Mouse (Mus musculus) myocyte (in vitro differentiated cells): Measurements from ENCODE around the gene Tppp2.

Source experiments
- CEBPB ChIP-seq: IDR thresholded peaks from 2 replicates; pipeline ENCODE4 v1.6.1; 2011; ENCODE audit warnings: mild to moderate bottlenecking, moderate library complexity; ENCODE audit not compliant: poor library complexity, insufficient read depth, severe bottlenecking
- E2F4 ChIP-seq: IDR thresholded peaks from one replicate; pipeline ENCODE4 v1.6.1; 2011; ENCODE audit warnings: mild to moderate bottlenecking, control low read depth, moderate library complexity; ENCODE audit not compliant: insufficient read depth
- MAX ChIP-seq: IDR thresholded peaks from one replicate; pipeline ENCODE4 v1.6.1; 2011; ENCODE audit warnings: low read depth, mild to moderate bottlenecking, control low read depth
- MYOD1 ChIP-seq, 3 experiments: IDR thresholded peaks; one replicate each; pipeline ENCODE4 v1.6.1; 2011; ENCODE audit warnings: control low read depth in 2 of 3, low read depth in 2 of 3, mild to moderate bottlenecking in 2 of 3, moderate library complexity in 1 of 3; ENCODE audit not compliant: insufficient read length in 2 of 3, control insufficient read depth in 1 of 3
- MYOG ChIP-seq, 3 experiments: IDR thresholded peaks; one replicate each; pipeline ENCODE4 v1.6.1; 2011; ENCODE audit warnings: control low read depth in 2 of 3, low read depth in 2 of 3, mild to moderate bottlenecking in 2 of 3; ENCODE audit not compliant: insufficient read length in 2 of 3, control insufficient read depth in 1 of 3, insufficient read depth in 1 of 3
- POLR2A ChIP-seq: IDR thresholded peaks from one replicate; pipeline ENCODE4 v1.6.1; 2011; ENCODE audit warnings: low read depth, mild to moderate bottlenecking, control low read depth, moderate library complexity; ENCODE audit not compliant: insufficient read length
- POLR2AphosphoS2 ChIP-seq: IDR thresholded peaks from one replicate; pipeline ENCODE4 v1.6.1; 2011; ENCODE audit warnings: low read depth, control low read depth; ENCODE audit not compliant: insufficient read length
- REST ChIP-seq: IDR thresholded peaks from one replicate; pipeline ENCODE4 v1.6.1; 2011; ENCODE audit warnings: mild to moderate bottlenecking, control low read depth, moderate library complexity; ENCODE audit not compliant: insufficient read depth, insufficient read length
- SRF ChIP-seq: IDR thresholded peaks from one replicate; pipeline ENCODE4 v1.6.1; 2011; ENCODE audit warnings: low read depth; ENCODE audit not compliant: control insufficient read depth, insufficient read length
- TCF12 ChIP-seq: IDR thresholded peaks from one replicate; pipeline ENCODE4 v1.6.1; 2011; ENCODE audit warnings: mild to moderate bottlenecking, control low read depth; ENCODE audit not compliant: poor library complexity, insufficient read depth, severe bottlenecking
- USF1 ChIP-seq: IDR thresholded peaks from one replicate; pipeline ENCODE4 v1.6.1; 2011; ENCODE audit warnings: low read depth, mild to moderate bottlenecking, control low read depth, moderate library complexity

DNA sequence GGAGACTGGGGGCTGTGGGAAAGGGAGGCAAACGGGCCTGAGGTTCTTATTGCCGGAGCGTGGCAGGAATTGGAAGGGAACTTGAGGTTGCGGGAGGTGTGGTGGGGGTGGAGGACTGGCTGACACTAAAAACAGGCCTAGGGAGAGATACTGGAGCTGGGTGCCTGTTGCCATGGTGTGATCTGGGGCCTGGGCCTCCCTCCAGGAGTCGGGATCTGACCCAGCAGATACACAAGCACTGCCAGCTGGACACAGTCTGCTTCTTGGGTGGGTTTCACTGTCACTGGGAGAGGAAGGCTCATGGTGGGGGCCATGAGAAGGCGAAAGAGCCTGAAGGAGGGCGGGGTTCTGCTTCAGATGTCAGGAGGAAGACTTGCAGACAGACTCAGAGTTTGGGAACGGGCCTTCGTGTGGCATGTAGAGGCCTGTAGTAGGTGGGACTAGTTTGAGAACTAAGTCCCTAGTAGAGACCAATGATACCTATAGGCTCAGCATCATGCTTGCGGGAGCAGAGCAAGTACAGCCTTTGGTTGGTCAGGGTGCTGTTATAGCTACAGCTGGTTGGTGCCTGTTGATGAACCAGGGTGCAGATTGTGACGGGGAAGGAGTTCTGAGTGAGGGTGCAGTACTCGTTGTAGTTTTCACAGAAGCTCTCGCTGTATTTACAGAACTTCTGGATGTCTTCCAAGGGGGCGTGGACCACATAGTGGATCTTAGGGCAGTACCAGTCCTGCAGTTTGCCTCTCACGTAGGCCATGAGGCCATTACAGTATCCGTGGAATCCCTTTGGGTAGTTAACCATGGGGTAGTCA is 3.7 kb downstream of the Tppp2 start:
- TF ChIP-seq POLR2A (no peak), MYOG (IDR thresholded peaks at IDR 0.05; ENCODE audit: control insufficient read depth in 1 of 3, insufficient read depth in 1 of 3, insufficient read length in 2 of 3, low read depth in 2 of 3) (no peak), CEBPB (no peak), MAX (no peak), E2F4 (no peak), MYOD1 (IDR thresholded peaks at IDR 0.05; ENCODE audit: control insufficient read depth in 1 of 3, insufficient read length in 2 of 3, low read depth in 2 of 3) (no peak), TCF12 (no peak), POLR2AphosphoS2 (no peak), USF1 (no peak), SRF (no peak), REST (no peak)
